Mouse (Mus musculus): ENCODE results near the gene Skint10. TPM values are rescaled to one million over a fixed set of nuclear protein-coding genes. Genes with fewer than 3 reads are reported as not detected.

Gene Skint10
- not detected for polyA plus RNA-seq (2014; fragmentation: Illumina TruSeq; extraction: RNeasy Lipid Tissue Mini Kit (QIAGEN cat#74804); ENCODE audit: low read depth, low replicate concordance)

GRCm38 (mm10) chr4:112774766-112775165, at the start of gene Skint10:
Skint10 (minus strand) TSS chr4:112774866.

Other genes starting within 250 kb of the Skint10 start
- not detected for gene Skint2, start 217.7 kb downstream of the Skint10 start, polyA plus RNA-seq (2014; fragmentation: Illumina TruSeq; extraction: RNeasy Lipid Tissue Mini Kit (QIAGEN cat#74804); ENCODE audit: low read depth, low replicate concordance)